Mouse (Mus musculus): ENCODE results near the gene Gm11627. TPM values are rescaled to one million over a fixed set of nuclear protein-coding genes. Genes with fewer than 3 reads are reported as not detected.
"Not testable (repeated sequence)": the region's sequence is repeated elsewhere in the genome, so short reads cannot be mapped to it uniquely, and the experiment has no call there.

The Gm11627 gene
- total RNA-seq, 2 experiments from 2014 or later = 0.50 to 1.0 TPM

- not testable (repeated sequence) for DNase-seq
These were observed 14.1 kb downstream of the Gm11627 start for GRCm38 (mm10) chr11:102564952-102565671.

- no peak for DNase-seq
These were observed 20.6 kb downstream of the Gm11627 start for GRCm38 (mm10) chr11:102558704-102559103.

- DNase-seq = no peak
These were observed 21.9 kb downstream of the Gm11627 start for GRCm38 (mm10) chr11:102557386-102557785.

GRCm38 (mm10) chr11:102556716-102557074 is 22.6 kb downstream of the Gm11627 start:
- no peak for DNase-seq

GRCm38 (mm10) chr11:102556031-102556715 is 23.1 kb downstream of the Gm11627 start, which contains the start of gene Gpatch8:
TSS of gene Gpatch8 (minus strand) at chr11:102556392.
- peak; percentile 94 for DNase-seq

- DNase-seq = peak; percentile 51
These were observed 23.7 kb downstream of the Gm11627 start for GRCm38 (mm10) chr11:102555400-102556030.

- DNase-seq = no peak
These were observed 27.2 kb downstream of the Gm11627 start for GRCm38 (mm10) chr11:102552051-102552450.

GRCm38 (mm10) chr11:102551176-102551575 is 28.1 kb downstream of the Gm11627 start:
- no peak for DNase-seq

- no peak for DNase-seq
These were observed 37.8 kb downstream of the Gm11627 start for GRCm38 (mm10) chr11:102541471-102541870.

- not testable (repeated sequence) for DNase-seq
These were observed 39.0 kb downstream of the Gm11627 start for GRCm38 (mm10) chr11:102540286-102540685.

- no peak for DNase-seq
These were observed 39.6 kb downstream of the Gm11627 start for GRCm38 (mm10) chr11:102539690-102540089.

GRCm38 (mm10) chr11:102536210-102536609 is 43.1 kb downstream of the Gm11627 start:
- DNase-seq = no peak

- no peak for DNase-seq
These were observed 45.2 kb downstream of the Gm11627 start for GRCm38 (mm10) chr11:102534078-102534477.

- DNase-seq = no peak
These were observed 47.8 kb downstream of the Gm11627 start for GRCm38 (mm10) chr11:102531425-102531824.

Other genes with a start within 250 kb of the Gm11627 start
- gene Slc4a1, start 213.3 kb downstream of the Gm11627 start, total RNA-seq (2021) = 10 to 100 TPM in 1 of 2 experiments, 1 to 10 TPM in 1; 2.1 to 10.7 TPM
- 1 to 10 TPM in 1 of 2 experiments, under 1 TPM in 1; 0.87 to 1.9 TPM for gene Rundc3a, start 186.1 kb downstream of the Gm11627 start, total RNA-seq (2021)
- 10 to 100 TPM; 51.7 to 53.5 TPM for gene Slc25a39, start 171.5 kb downstream of the Gm11627 start, total RNA-seq (2021)
- 10 to 100 TPM; 81.6 to 93.6 TPM for gene Grn, start 149.1 kb downstream of the Gm11627 start, total RNA-seq (2021)
- gene Fam171a2, start 131.8 kb downstream of the Gm11627 start, total RNA-seq (2021) = 10 to 100 TPM; 11.7 to 12.3 TPM
- gene Itga2b, start 109.3 kb downstream of the Gm11627 start, total RNA-seq (2021) = 1 to 10 TPM; 1.9 to 3.7 TPM
- gene Gpatch8, start 23.1 kb downstream of the Gm11627 start, total RNA-seq (2021) = 10 to 100 TPM; 28.9 to 33.9 TPM
- 10 to 100 TPM in 1 of 2 experiments, 1 to 10 TPM in 1; 8.0 to 12.5 TPM for gene Fzd2, start 24.9 kb upstream of the Gm11627 start, total RNA-seq (2021)
- gene Meioc, start 84.3 kb upstream of the Gm11627 start, total RNA-seq (2021) = not detected
- gene Ccdc43, start 118.3 kb upstream of the Gm11627 start, total RNA-seq (2021) = 10 to 100 TPM; 81.8 to 88.6 TPM
- gene Adam11, start 182.0 kb upstream of the Gm11627 start, total RNA-seq (2021) = 1 to 10 TPM; 2.2 to 3.0 TPM
- 10 to 100 TPM; 23.7 to 27.6 TPM for gene Gjc1, start 240.2 kb upstream of the Gm11627 start, total RNA-seq (2021)

Measured in gastrocnemius, postnatal 10 days (tissue).